Mouse (Mus musculus): ENCODE data around the gene Lamb3. TPM values are rescaled to one million over a fixed set of nuclear protein-coding genes. Genes with fewer than 3 reads are reported as not detected.

Gene Lamb3
- polyA plus RNA-seq, 1 experiment from 2014 or later: 8.6 TPM

DNA sequence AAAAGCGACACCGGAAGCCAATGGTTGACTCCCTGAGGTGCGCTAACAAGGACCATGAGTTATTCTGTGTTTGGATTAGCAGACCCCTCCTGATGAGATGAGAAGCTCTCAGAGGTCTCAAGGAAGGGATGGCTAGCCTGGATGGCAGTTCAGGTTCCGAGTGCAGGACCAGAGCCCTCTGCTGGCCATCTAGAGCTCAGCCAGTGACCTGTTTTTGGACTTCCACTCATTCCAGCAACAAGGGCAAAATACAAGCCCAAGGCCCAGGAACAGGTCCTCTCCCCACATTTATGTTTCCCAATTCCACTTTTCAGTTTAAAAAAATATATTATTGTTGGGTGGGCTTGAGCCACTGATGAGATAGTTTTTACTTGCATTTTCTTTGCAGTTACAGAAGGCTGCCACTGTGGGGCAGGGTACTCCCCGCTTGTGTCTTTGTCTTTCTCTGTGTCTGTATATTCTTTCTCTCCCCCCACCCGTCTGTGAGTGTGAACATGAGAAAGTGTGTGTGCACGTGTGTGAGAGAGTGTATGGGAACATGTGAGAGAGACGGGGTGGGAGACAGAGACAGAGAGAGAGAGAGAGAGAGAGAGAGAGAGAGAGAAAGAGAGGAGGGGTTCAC lies 175.5 kb downstream of the Lamb3 start:
- peak overlapping the region; percentile 77; the same call in 1 of the 2 replicates for H3K27ac ChIP-seq
- no peak for ATAC-seq (ENCODE audit: insufficient number of reproducible peaks, low FRiP score, low TSS enrichment, low read depth)
- no peaks in the 10 kb centered on the region for H3K27me3 ChIP-seq
- no peaks in the 10 kb centered on the region for H3K9me3 ChIP-seq
- peaks cover 25% of the 10 kb centered on the region for H3K4me1 ChIP-seq
- H3K36me3 ChIP-seq: no peaks in the 10 kb centered on the region
- H3K9ac ChIP-seq: no peak overlapping the region
- H3K4me2 ChIP-seq: peak overlapping the region; percentile 55
- peak overlapping the region; percentile 33 for H3K4me3 ChIP-seq
- 6% methylated on average over 8 of the region's 8 CpGs for WGBS

GRCm38 (mm10) chr1:193386136-193386535 lies 178.6 kb downstream of the Lamb3 start:
- Histone ChIP-seq H3K4me3 (no peak overlapping the region), H3K4me2 (no peak overlapping the region), H3K9me3 (no peaks in the 10 kb centered on the region), H3K27ac (no peak overlapping the region), H3K36me3 (no peaks in the 10 kb centered on the region), H3K9ac (no peak overlapping the region), H3K4me1 (peaks cover 28% of the 10 kb centered on the region), H3K27me3 (peaks cover 5% of the 10 kb centered on the region; the same call in 1 of the 2 replicates)
- ATAC-seq (ENCODE audit: insufficient number of reproducible peaks, low FRiP score, low TSS enrichment, low read depth): no peak
- WGBS: 0% methylated on average over 5 of the region's 5 CpGs

DNA sequence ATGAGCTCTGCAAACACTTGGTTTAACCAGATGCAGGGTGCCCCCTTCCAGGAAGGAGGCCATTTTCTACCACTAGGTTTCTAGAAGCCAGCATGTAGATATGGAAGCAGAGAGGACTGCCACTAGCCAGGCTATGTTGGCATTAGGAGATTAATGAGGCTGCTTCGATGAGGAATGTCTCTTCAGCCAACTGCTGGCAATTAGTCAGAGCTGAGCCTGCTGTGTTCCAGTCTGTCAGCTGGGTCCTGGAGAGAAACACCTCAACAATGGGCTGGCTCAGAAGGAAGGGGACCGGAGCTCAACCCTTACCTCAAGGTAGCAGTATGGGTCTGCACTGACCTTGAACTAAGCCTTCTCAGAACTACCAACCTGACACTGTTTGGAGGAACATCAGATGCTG lies 179.7 kb downstream of the Lamb3 start:
- Histone ChIP-seq H3K4me1 (peaks cover 20% of the 10 kb centered on the region), H3K9me3 (no peaks in the 10 kb centered on the region), H3K9ac (no peak overlapping the region), H3K4me2 (no peak overlapping the region), H3K4me3 (no peak overlapping the region), H3K27ac (no peak overlapping the region), H3K27me3 (peaks cover 5% of the 10 kb centered on the region; the same call in 1 of the 2 replicates), H3K36me3 (no peaks in the 10 kb centered on the region)
- WGBS: 51% methylated on average over 2 of the region's 2 CpGs
- no peak for ATAC-seq (ENCODE audit: insufficient number of reproducible peaks, low FRiP score, low TSS enrichment, low read depth)

DNA sequence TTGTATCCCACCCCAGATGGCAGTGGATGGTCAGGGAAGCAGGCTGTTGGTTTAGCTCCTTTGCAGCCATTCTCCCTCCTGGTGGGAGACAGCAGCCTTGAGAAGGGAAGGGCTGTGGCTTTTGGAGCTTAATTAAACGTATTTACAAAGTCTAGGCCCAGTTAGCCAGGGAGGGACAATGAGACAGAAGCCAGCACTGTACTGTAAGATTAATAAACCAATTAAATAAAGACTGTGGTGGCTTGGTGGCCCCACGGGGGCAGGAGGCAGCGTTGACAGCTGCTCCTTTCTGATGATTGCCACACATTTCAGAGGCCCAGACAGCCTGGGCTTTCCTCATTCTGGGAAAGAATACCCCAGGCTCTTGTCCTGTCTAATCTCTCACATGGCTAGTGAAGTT lies 182.0 kb downstream of the Lamb3 start:
- peaks cover 5% of the 10 kb centered on the region; the same call in 1 of the 2 replicates for H3K27me3 ChIP-seq
- H3K36me3 ChIP-seq: no peaks in the 10 kb centered on the region
- H3K9ac ChIP-seq: no peak overlapping the region
- H3K4me1 ChIP-seq: peaks cover 15% of the 10 kb centered on the region
- ATAC-seq (ENCODE audit: insufficient number of reproducible peaks, low FRiP score, low TSS enrichment, low read depth): no peak
- no peak overlapping the region for H3K4me3 ChIP-seq
- H3K9me3 ChIP-seq: no peaks in the 10 kb centered on the region
- no peak overlapping the region for H3K4me2 ChIP-seq
- 17% methylated on average over 3 of the region's 3 CpGs for WGBS
- H3K27ac ChIP-seq: no peak overlapping the region

DNA sequence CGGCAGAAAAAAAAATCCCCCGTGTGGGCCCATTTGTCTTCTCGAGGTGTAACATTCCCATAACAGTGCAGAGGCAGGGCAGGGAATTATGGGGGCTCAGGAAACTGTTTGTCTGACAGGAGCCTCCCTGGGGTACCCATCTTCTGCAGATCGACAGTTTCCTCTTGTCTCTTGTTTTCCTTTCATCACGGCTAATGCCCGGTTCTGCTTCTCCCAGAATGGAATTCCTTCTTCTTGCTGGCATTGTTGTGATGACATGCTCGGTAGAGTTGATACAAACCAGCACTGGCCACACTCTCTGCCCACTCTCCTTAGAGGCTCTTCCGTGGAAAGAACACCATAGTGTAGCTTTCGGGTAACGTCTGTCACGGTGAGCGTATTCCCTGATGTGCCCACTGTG lies 182.5 kb downstream of the Lamb3 start:
- H3K4me2 ChIP-seq: no peak overlapping the region
- no peaks in the 10 kb centered on the region for H3K36me3 ChIP-seq
- H3K27me3 ChIP-seq: peaks cover 5% of the 10 kb centered on the region; the same call in 1 of the 2 replicates
- WGBS: 66% methylated on average over 12 of the region's 12 CpGs
- ATAC-seq (ENCODE audit: insufficient number of reproducible peaks, low FRiP score, low TSS enrichment, low read depth): no peak
- peaks cover 15% of the 10 kb centered on the region for H3K4me1 ChIP-seq
- no peak overlapping the region for H3K27ac ChIP-seq
- no peaks in the 10 kb centered on the region for H3K9me3 ChIP-seq
- no peak overlapping the region for H3K9ac ChIP-seq
- no peak overlapping the region for H3K4me3 ChIP-seq

DNA sequence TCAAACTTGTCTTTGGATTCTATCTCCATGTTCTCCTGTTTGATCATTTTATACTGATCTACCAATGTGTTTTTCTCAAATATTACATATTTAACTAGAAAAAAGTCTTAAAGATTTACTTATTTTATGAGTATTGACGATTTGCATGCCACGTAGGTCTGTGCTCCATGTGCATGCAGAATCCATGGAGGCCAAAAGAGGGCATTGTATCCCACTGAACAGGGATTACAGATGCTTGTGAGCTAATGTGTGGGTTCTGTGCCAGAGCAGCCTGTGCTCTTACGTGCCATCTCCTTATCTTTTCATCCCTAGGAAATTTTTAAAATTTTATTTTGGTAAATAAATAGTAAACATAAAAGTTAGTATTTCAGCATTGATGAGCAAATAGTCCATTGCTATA lies 184.8 kb downstream of the Lamb3 start:
- ATAC-seq (ENCODE audit: insufficient number of reproducible peaks, low FRiP score, low TSS enrichment, low read depth): no peak
- peaks cover 5% of the 10 kb centered on the region; the same call in 1 of the 2 replicates for H3K27me3 ChIP-seq

More for the DNA sequence above, 184.8 kb downstream of the Lamb3 start:
- Histone ChIP-seq H3K4me3 (no peak overlapping the region), H3K9me3 (no peaks in the 10 kb centered on the region), H3K4me2 (no peak overlapping the region), H3K4me1 (peaks cover 11% of the 10 kb centered on the region; the same call in 1 of the 2 replicates), H3K9ac (no peak overlapping the region), H3K27ac (no peak overlapping the region), H3K36me3 (no peaks in the 10 kb centered on the region)
- 82% methylated on average over 3 of the region's 3 CpGs for WGBS

Other genes starting within 250 kb of the Lamb3 start
- 0.97 and 1.5 TPM in 2 replicates for gene Syt14, start 171.9 kb upstream of the Lamb3 start, polyA plus RNA-seq (2015; fragmentation: Nextera tagmentation; extraction: Ambion mirVana)
- 7.3 and 10.3 TPM in 2 replicates for gene Diexf, start 77.4 kb upstream of the Lamb3 start, polyA plus RNA-seq (2015; fragmentation: Nextera tagmentation; extraction: Ambion mirVana)
- 50.1 and 56.9 TPM in 2 replicates for gene Irf6, start 54.6 kb upstream of the Lamb3 start, polyA plus RNA-seq (2015; fragmentation: Nextera tagmentation; extraction: Ambion mirVana)
- gene A130010J15Rik, start 39.7 kb upstream of the Lamb3 start, polyA plus RNA-seq (2015; fragmentation: Nextera tagmentation; extraction: Ambion mirVana): 16.5 and 18.1 TPM in 2 replicates
- gene Traf3ip3, start 6.0 kb upstream of the Lamb3 start, polyA plus RNA-seq (2015; fragmentation: Nextera tagmentation; extraction: Ambion mirVana): 16.3 and 44.2 TPM in 2 replicates
- gene Hsd11b1, start 56.4 kb downstream of the Lamb3 start, polyA plus RNA-seq (2015; fragmentation: Nextera tagmentation; extraction: Ambion mirVana): 6.8 and 10.3 TPM in 2 replicates
- 26.5 and 43.2 TPM in 2 replicates for gene G0s2, start 65.5 kb downstream of the Lamb3 start, polyA plus RNA-seq (2015; fragmentation: Nextera tagmentation; extraction: Ambion mirVana)
- gene Camk1g, start 162.6 kb downstream of the Lamb3 start, polyA plus RNA-seq (2015; fragmentation: Nextera tagmentation; extraction: Ambion mirVana): 7.4 and 7.8 TPM in 2 replicates

Measured in limb, embryonic 15.5 days (tissue).